Mouse (Mus musculus) heart, postnatal 14 days (tissue): ENCODE results near the gene Zfr. TPM values are rescaled to one million over a fixed set of nuclear protein-coding genes. Genes with fewer than 3 reads are reported as not detected.
"Not testable (repeated sequence)": the region's sequence is repeated elsewhere in the genome, so short reads cannot be mapped to it uniquely, and the experiment has no call there.

ENCODE experiments used
- DNase-seq, 2 experiments: peaks; one replicate each; pipeline ENCODE4 v3.0.0; 2021 to 2022
- intact Hi-C: fragments of 180-260 bp; cut with DNase I; formaldehyde crosslinking; loops from one replicate; pipeline ENCODE4 v1.15.1; 2025
- total RNA-seq, 2 experiments: library from RNA; stranded (reverse); gene quantifications; 2 replicates each; pipeline ENCODE4 v1.2.3; 2021

Zfr gene
- total RNA-seq, 2 experiments from 2014 or later: 83.0 to 89.6 TPM

DNA sequence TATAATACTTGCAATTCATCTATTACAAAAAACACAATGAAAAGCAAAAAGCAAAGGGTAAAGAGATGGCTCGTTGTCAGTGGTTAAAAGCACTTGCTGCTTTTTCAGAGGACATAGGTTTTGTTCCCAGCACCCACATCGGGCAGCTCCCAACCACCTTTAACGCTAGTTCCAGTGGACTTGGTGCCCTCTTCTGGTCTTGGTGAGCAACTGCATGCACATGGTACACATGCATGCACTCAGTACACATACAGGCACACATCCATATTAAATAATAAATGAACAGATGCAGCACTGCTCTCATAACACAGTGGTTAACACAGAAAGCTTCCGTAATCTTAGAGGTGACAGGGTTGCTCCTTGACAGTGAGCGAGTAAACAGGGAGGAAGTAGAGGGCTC, 20.3 kb upstream of the Zfr start:
- no peak for DNase-seq
- intact Hi-C loops: no loop called here

GRCm38 (mm10) chr15:12100912-12101311, 16.7 kb upstream of the Zfr start:
- intact Hi-C loops: no loop called here
- no peak for DNase-seq

DNA sequence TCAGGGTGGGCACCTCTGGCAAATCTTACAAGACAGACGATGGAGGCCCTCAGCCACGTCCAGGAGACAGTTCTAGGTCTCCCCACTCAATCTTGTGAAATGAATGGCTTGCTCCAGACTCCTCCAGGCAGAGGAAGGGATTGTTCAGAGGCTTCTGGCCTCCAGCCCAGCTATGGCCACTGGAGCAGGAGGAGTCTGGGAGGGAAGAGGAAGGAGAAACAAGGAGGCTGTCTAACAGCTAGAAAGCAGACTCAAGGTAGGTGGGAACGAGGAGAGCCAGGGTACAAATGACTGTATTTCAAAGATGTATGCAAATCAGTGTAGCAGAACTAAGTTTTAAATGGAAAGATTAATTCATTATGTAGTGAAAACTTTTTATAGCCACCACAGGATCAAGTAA, 13.9 kb upstream of the Zfr start:
- intact Hi-C loops: no loop called here
- peak; percentile 30 to 43 for DNase-seq

DNA sequence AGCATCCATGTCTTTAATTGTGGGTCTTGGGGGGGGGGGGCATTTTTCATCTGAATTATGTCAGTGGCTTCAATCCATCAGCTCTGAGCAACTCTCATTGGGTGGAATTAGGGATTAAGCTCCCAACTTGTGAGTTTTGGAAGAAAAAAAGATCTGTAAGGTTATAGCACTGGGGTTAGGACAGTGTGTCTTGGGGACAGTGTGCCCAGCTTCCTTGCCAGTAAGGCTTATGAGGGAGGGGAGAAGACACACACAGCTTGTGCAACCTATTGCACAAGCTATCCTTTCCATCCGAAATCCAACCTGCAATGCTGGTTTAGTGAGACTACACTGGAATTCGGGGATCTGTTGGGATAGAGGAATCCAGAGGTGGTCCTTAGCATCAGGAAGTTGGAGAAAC, 12.8 kb upstream of the Zfr start:
- no peak for DNase-seq
- intact Hi-C loops: no loop called here

- intact Hi-C loops: no loop called here
- DNase-seq: no peak
These were observed 11.2 kb upstream of the Zfr start for GRCm38 (mm10) chr15:12106430-12106829.

DNA sequence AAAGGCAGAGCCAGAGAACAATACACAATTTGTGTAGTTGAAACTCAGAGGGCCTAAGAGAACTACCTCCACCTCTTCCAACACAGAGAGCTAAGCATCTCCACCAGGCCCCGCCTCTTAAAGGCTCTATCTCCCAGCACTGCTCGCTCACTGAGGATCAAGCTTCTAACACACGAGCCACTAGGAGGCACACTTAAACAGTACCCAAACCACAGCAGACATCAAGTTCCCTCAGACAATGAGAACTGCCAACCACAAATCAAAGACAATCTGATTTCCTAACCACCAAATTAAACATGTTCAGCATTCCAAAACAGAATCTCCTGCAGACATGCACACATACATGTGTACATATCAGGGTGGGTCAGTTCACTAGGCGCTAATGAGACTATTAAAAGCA, 9.4 kb upstream of the Zfr start:
- DNase-seq: no peak
- intact Hi-C loops: no loop called here

GRCm38 (mm10) chr15:12108922-12109321, 8.7 kb upstream of the Zfr start:
- intact Hi-C loops: not testable (repeated sequence)

GRCm38 (mm10) chr15:12111232-12111631, 6.4 kb upstream of the Zfr start:
- no peak for DNase-seq
- intact Hi-C loops: no loop called here

More at GRCm38 (mm10) chr15:12108922-12109321, 8.7 kb upstream of the Zfr start:
- DNase-seq: not testable (repeated sequence)

DNA sequence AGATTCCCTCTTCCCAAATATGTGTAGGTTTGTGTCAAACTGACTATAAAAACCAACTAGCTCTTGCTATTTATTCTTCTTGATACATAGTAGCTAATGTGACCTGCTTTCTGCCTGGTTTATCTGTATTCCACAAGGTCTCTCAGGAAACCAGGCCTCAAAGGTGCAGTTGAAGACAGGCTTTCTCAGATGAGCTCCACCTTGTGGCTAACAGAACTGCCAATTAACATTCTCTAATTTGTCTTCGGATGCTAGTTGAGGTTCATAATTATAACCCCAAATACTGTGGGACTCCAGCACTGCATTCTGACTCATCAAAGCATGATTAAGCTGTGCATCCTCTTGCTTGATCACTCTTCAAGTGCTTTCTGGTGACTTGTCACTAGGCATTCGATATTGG, 4.2 kb upstream of the Zfr start:
- intact Hi-C loops: no loop called here

DNA sequence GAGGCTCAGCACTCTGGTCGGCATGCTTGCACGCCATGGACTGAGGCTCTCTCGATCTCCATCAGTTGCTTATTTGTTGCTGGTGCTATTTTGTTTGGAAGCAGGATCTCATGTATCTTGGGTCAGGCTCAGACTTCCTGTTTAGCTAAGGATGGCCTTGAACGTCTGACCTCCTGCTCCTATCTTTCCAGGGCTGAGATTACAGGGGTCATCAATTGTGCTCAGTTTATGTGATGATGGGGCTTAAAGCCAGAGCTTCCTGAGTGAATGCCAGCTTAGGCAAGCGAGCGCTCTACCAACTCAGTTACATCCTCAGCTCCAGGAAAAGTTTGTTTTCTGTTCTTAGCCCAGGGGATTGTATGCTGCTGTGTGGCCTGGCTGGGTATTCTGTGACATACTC, 3.1 kb upstream of the Zfr start:
- no peak for DNase-seq
- intact Hi-C loops: no loop called here

More for the DNA sequence above, 4.2 kb upstream of the Zfr start:
- no peak for DNase-seq

- intact Hi-C loops: no loop called here
These were observed 1.9 kb upstream of the Zfr start for GRCm38 (mm10) chr15:12115722-12116230.

DNA sequence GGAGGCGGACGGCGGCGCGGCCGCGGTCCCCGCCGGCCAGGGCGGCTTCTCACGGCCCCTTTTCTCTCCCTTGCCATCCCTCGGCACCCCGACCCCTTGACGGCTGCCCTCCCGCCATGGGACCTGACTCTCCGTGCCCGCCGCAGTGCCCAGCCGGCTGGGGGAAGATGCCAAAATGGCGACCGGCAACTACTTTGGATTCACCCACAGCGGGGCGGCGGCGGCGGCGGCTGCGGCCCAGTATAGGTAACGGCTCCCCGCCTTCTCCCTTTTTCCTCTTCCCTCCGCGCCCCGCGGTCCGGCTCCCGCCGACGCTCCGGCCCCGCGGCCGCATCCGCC, 431 bp downstream of the Zfr start:
- intact Hi-C loops: no loop called here
- DNase-seq: peak; percentile 59 to 64

More at GRCm38 (mm10) chr15:12115722-12116230, 1.9 kb upstream of the Zfr start:
- DNase-seq: no peak

- peak; percentile 63 to 70 for DNase-seq
- intact Hi-C loops: no loop called here
These were observed 949 bp downstream of the Zfr start for GRCm38 (mm10) chr15:12118432-12119128.

- DNase-seq: no peak
- intact Hi-C loops: no loop called here
These were observed 1.5 kb downstream of the Zfr start for GRCm38 (mm10) chr15:12119129-12119466.

- DNase-seq: no peak
- intact Hi-C loops: no loop called here
These were observed 7.3 kb downstream of the Zfr start for GRCm38 (mm10) chr15:12124913-12125312.

DNA sequence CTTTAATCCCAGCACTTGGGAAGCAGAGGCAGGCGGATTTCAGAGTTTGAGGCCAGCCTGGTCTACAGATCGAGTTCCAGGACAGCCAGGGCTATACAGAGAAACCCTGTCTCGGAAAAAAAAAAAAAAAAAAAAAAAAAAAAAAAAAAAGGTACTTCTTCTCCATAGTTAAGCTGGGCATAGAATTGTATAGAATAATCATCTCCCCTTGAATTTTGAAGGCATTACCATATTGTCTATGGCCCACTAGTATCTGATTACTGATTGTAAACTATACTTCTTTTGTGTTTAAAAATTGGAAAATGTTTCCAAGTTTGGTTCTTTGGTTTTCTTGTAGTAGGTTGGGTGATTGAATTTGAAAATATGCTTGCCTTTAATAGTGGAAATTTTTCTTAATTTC, 13.2 kb downstream of the Zfr start:
- DNase-seq, intact Hi-C loops: not testable (repeated sequence)

- intact Hi-C loops: no loop called here
These were observed 16.9 kb downstream of the Zfr start for GRCm38 (mm10) chr15:12134546-12134945.

DNA sequence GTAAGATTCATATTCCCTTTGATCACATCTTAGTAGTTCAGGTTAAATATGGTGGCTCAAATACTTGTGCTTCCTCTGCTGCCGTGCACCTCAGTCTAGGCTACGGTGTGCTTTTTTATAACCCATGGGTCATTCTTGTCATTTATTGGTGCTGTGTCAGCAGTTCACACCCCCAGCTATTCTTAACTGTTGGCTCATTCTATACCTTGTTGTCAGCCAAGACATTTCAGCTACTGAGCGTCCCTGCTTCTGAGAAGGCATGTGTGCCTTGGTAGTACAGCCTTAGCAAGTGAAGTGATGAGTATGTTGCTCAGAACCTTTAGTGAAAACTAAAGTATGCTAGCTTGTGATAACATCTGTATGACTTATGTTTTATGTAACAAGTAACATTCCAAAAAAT, 17.7 kb downstream of the Zfr start:
- peak in 1 of 2 experiments; percentile 19 for DNase-seq
- intact Hi-C loops: no loop called here

More at GRCm38 (mm10) chr15:12134546-12134945, 16.9 kb downstream of the Zfr start:
- DNase-seq: no peak

DNA sequence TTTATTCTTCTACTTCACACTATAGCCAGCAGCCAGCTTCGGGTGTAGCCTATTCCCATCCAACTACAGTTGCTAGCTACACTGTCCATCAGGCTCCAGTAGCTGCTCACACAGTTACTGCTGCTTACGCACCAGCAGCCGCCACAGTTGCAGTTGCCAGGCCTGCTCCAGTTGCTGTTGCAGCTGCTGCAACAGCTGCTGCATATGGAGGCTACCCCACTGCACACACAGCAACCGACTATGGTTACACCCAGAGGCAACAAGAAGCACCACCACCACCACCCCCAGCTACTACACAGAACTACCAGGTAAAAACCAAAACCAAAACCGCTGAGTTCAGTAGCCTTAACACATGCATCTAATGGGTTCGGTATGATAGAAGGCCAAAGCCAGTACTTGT, 18.7 kb downstream of the Zfr start:
- no peak for DNase-seq
- intact Hi-C loops: no loop called here

GRCm38 (mm10) chr15:12140985-12141729, 23.5 kb downstream of the Zfr start:
- intact Hi-C loops: loop anchor here (5.0 kb wide), 1 partner anchor 49 kb away; no protein-coding TSS in a partner anchor
- no peak for DNase-seq

- intact Hi-C loops: no loop called here
- DNase-seq: no peak
These were observed 29.8 kb downstream of the Zfr start for GRCm38 (mm10) chr15:12147423-12147822.

DNA sequence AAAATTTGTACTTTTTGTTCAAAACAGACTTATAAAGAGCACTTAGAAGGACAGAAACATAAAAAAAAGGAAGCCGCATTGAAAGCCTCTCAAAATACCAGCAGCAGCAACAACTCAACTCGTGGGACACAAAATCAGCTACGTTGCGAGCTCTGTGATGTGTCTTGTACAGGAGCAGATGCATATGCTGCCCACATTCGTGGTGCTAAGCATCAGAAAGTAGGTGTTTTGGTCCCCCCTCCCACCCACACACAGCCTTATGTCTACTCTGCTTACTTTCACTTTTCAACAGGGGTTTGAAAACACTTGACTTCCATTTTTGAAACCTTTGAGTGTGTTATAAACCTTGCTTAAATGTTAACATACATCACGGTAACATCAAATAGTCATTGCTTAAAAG, 31.9 kb downstream of the Zfr start:
- intact Hi-C loops: no loop called here
- DNase-seq: no peak
